Mouse (Mus musculus): Measurements from ENCODE around the gene Hrct1. TPM values are rescaled to one million over a fixed set of nuclear protein-coding genes. Genes with fewer than 3 reads are reported as not detected.
A peak's percentile ranks its signal among the peaks of the same experiment; 100 is the strongest.

Hrct1 gene
- total and polyA plus RNA-seq, 3 experiments = 0.16 TPM; not detected in 2

GRCm38 (mm10) chr4:43694439-43695248, 32.3 kb upstream of the Hrct1 start:
- Histone ChIP-seq H3K27me3 (ENCODE audit: insufficient read depth, low read length) (peaks cover 20% of the 10 kb centered on the region), H3K9me3 (replicated peaks) (no peaks in the 10 kb centered on the region), H3K36me3 (replicated peaks) (no peaks in the 10 kb centered on the region), H3K4me1 (ENCODE audit: insufficient read depth, low read depth, low read length) (peaks cover 42% of the 10 kb centered on the region), H3K4me3 (ENCODE audit: low read depth, low read length) (no peak overlapping the region)
- DNase-seq (ENCODE audit: low spot score) = peak; percentile 35
- TF ChIP-seq TAL1 (conservative IDR thresholded peaks at IDR 0.05; ENCODE audit: low read depth, low read length) (peak; percentile 9; the same call in 1 of the 2 replicates), CTCF (IDR thresholded peaks at IDR 0.05; ENCODE audit: low read depth, low read length) (no peak)
- ATAC-seq (ENCODE audit: extremely low read depth, insufficient number of reproducible peaks, low FRiP score, poor library complexity, severe bottlenecking) = no peak

GRCm38 (mm10) chr4:43695249-43695671, 31.7 kb upstream of the Hrct1 start:
- Histone ChIP-seq H3K27me3 (ENCODE audit: insufficient read depth, low read length) (peaks cover 23% of the 10 kb centered on the region), H3K36me3 (replicated peaks) (no peaks in the 10 kb centered on the region), H3K4me1 (ENCODE audit: insufficient read depth, low read depth, low read length) (peaks cover 42% of the 10 kb centered on the region), H3K4me3 (ENCODE audit: low read depth, low read length) (no peak overlapping the region), H3K9me3 (replicated peaks) (no peaks in the 10 kb centered on the region)
- no peak for TF ChIP-seq POLR2AphosphoS5 (IDR thresholded peaks at IDR 0.05; ENCODE audit: insufficient replicate concordance, low read depth, low read length)
- TF ChIP-seq TAL1 (conservative IDR thresholded peaks at IDR 0.05; ENCODE audit: low read depth, low read length) = no peak
- no peak for TF ChIP-seq GATA2 (IDR thresholded peaks at IDR 0.05; ENCODE audit: borderline replicate concordance, low read depth, low read length)
- TF ChIP-seq CTCF (IDR thresholded peaks at IDR 0.05; ENCODE audit: low read depth, low read length) = no peak
- TF ChIP-seq GATA1 (IDR thresholded peaks at IDR 0.05; ENCODE audit: borderline replicate concordance, low read length) = no peak
- peak; percentile 43 for DNase-seq (ENCODE audit: low spot score)
- no peak for ATAC-seq (ENCODE audit: extremely low read depth, insufficient number of reproducible peaks, low FRiP score, poor library complexity, severe bottlenecking)

GRCm38 (mm10) chr4:43696561-43696960, 30.4 kb upstream of the Hrct1 start:
- no peak for TF ChIP-seq GATA1 (IDR thresholded peaks at IDR 0.05; ENCODE audit: borderline replicate concordance, low read length)
- DNase-seq (ENCODE audit: low spot score) = no peak
- no peak for ATAC-seq (ENCODE audit: extremely low read depth, insufficient number of reproducible peaks, low FRiP score, poor library complexity, severe bottlenecking)
- H3K27me3 ChIP-seq (ENCODE audit: insufficient read depth, low read length) = peaks cover 18% of the 10 kb centered on the region
- no peaks in the 10 kb centered on the region for H3K36me3 ChIP-seq (replicated peaks)
- H3K9me3 ChIP-seq (replicated peaks) = no peaks in the 10 kb centered on the region
- no peak overlapping the region for H3K4me3 ChIP-seq (ENCODE audit: low read depth, low read length)
- peaks cover 42% of the 10 kb centered on the region for H3K4me1 ChIP-seq (ENCODE audit: insufficient read depth, low read depth, low read length)

- Histone ChIP-seq H3K9me3 (replicated peaks) (no peaks in the 10 kb centered on the region), H3K4me3 (ENCODE audit: low read depth, low read length) (no peak within 1 kb of the TSS), H3K27me3 (ENCODE audit: insufficient read depth, low read length) (peaks cover 37% of the 10 kb centered on the region), H3K36me3 (replicated peaks) (no peaks in the 10 kb centered on the region), H3K4me1 (ENCODE audit: insufficient read depth, low read depth, low read length) (peaks cover 10% of the 10 kb centered on the region)
- ATAC-seq (ENCODE audit: extremely low read depth, insufficient number of reproducible peaks, low FRiP score, poor library complexity, severe bottlenecking) (no peak), DNase-seq (ENCODE audit: low spot score) (no peak)
- TF ChIP-seq GATA2 (IDR thresholded peaks at IDR 0.05; ENCODE audit: borderline replicate concordance, low read depth, low read length) (no peak), GATA1 (IDR thresholded peaks at IDR 0.05; ENCODE audit: borderline replicate concordance, low read length) (no peak), POLR2AphosphoS5 (IDR thresholded peaks at IDR 0.05; ENCODE audit: insufficient replicate concordance, low read depth, low read length) (no peak), CTCF (IDR thresholded peaks at IDR 0.05; ENCODE audit: low read depth, low read length) (no peak), TAL1 (conservative IDR thresholded peaks at IDR 0.05; ENCODE audit: low read depth, low read length) (no peak)
Measured at GRCm38 (mm10) chr4:43700707-43701106, 26.3 kb upstream of the Hrct1 start, which contains the start of gene Olfr70. TSS of gene Olfr70 (minus strand) at chr4:43700807.

GRCm38 (mm10) chr4:43703439-43703838, 23.5 kb upstream of the Hrct1 start:
- no peak for ATAC-seq (ENCODE audit: extremely low read depth, insufficient number of reproducible peaks, low FRiP score, poor library complexity, severe bottlenecking)

GRCm38 (mm10) chr4:43703851-43704250, 23.1 kb upstream of the Hrct1 start:
- H3K4me1 ChIP-seq (ENCODE audit: insufficient read depth, low read depth, low read length) = no peaks in the 10 kb centered on the region
- no peaks in the 10 kb centered on the region for H3K9me3 ChIP-seq (replicated peaks)
- no peak overlapping the region for H3K4me3 ChIP-seq (ENCODE audit: low read depth, low read length)
- H3K36me3 ChIP-seq (replicated peaks) = no peaks in the 10 kb centered on the region
- DNase-seq (ENCODE audit: low spot score) (no peak), ATAC-seq (ENCODE audit: extremely low read depth, insufficient number of reproducible peaks, low FRiP score, poor library complexity, severe bottlenecking) (no peak)
- peaks cover 47% of the 10 kb centered on the region for H3K27me3 ChIP-seq (ENCODE audit: insufficient read depth, low read length)
- TF ChIP-seq GATA2 (IDR thresholded peaks at IDR 0.05; ENCODE audit: borderline replicate concordance, low read depth, low read length) (no peak), TAL1 (conservative IDR thresholded peaks at IDR 0.05; ENCODE audit: low read depth, low read length) (no peak), POLR2AphosphoS5 (IDR thresholded peaks at IDR 0.05; ENCODE audit: insufficient replicate concordance, low read depth, low read length) (no peak)

More at GRCm38 (mm10) chr4:43703439-43703838, 23.5 kb upstream of the Hrct1 start:
- no peaks in the 10 kb centered on the region for H3K36me3 ChIP-seq (replicated peaks)
- TF ChIP-seq TAL1 (conservative IDR thresholded peaks at IDR 0.05; ENCODE audit: low read depth, low read length) (no peak), CTCF (IDR thresholded peaks at IDR 0.05; ENCODE audit: low read depth, low read length) (peak; percentile 43)
- H3K27me3 ChIP-seq (ENCODE audit: insufficient read depth, low read length) = peaks cover 46% of the 10 kb centered on the region
- H3K4me3 ChIP-seq (ENCODE audit: low read depth, low read length) = no peak overlapping the region
- DNase-seq (ENCODE audit: low spot score) = no peak
- H3K9me3 ChIP-seq (replicated peaks) = no peaks in the 10 kb centered on the region
- H3K4me1 ChIP-seq (ENCODE audit: insufficient read depth, low read depth, low read length) = no peaks in the 10 kb centered on the region

- no peak for TF ChIP-seq TAL1 (conservative IDR thresholded peaks at IDR 0.05; ENCODE audit: low read depth, low read length)
- TF ChIP-seq CTCF (IDR thresholded peaks at IDR 0.05; ENCODE audit: low read depth, low read length) = no peak
- no peak for TF ChIP-seq POLR2AphosphoS5 (IDR thresholded peaks at IDR 0.05; ENCODE audit: insufficient replicate concordance, low read depth, low read length)
- TF ChIP-seq GATA2 (IDR thresholded peaks at IDR 0.05; ENCODE audit: borderline replicate concordance, low read depth, low read length) = no peak
- TF ChIP-seq GATA1 (IDR thresholded peaks at IDR 0.05; ENCODE audit: borderline replicate concordance, low read length) = no peak
- no peak overlapping the region for H3K4me3 ChIP-seq (ENCODE audit: low read depth, low read length)
- H3K9me3 ChIP-seq (replicated peaks) = no peaks in the 10 kb centered on the region
- H3K27me3 ChIP-seq (ENCODE audit: insufficient read depth, low read length) = peaks cover 59% of the 10 kb centered on the region
- DNase-seq (ENCODE audit: low spot score) = no peak
- no peaks in the 10 kb centered on the region for H3K36me3 ChIP-seq (replicated peaks)
- no peak for ATAC-seq (ENCODE audit: extremely low read depth, insufficient number of reproducible peaks, low FRiP score, poor library complexity, severe bottlenecking)
- no peaks in the 10 kb centered on the region for H3K4me1 ChIP-seq (ENCODE audit: insufficient read depth, low read depth, low read length)
Measured at GRCm38 (mm10) chr4:43705991-43706390, 21.0 kb upstream of the Hrct1 start.
